Mouse (Mus musculus) right cerebral cortex, postnatal 36 days (tissue): ENCODE data around the gene Aldh16a1.
"Not testable (repeated sequence)": the region's sequence is repeated elsewhere in the genome, so short reads cannot be mapped to it uniquely, and the experiment has no call there.

Source experiments
- DNase-seq, 2 experiments: peaks; one replicate each; pipeline ENCODE4 v3.0.0; 2022; ENCODE audit warnings: low spot score in 2 of 2, mixed read lengths in 1 of 2

Aldh16a1 gene

GRCm38 (mm10) chr7:45134544-45135026 lies 19.8 kb downstream of the Aldh16a1 start:
- DNase-seq = no peak

- DNase-seq = no peak
These were observed 20.8 kb downstream of the Aldh16a1 start for GRCm38 (mm10) chr7:45133446-45134159.

- no peak for DNase-seq
These were observed 22.5 kb downstream of the Aldh16a1 start for GRCm38 (mm10) chr7:45131850-45132249.

GRCm38 (mm10) chr7:45129776-45130512 lies 24.4 kb downstream of the Aldh16a1 start:
- no peak for DNase-seq

GRCm38 (mm10) chr7:45129318-45129717 lies 25.1 kb downstream of the Aldh16a1 start:
- peak in 1 of 2 experiments; percentile 34 for DNase-seq

- peak; percentile 99 for DNase-seq
These were observed 25.6 kb downstream of the Aldh16a1 start, which contains the start of gene Rpl13a for GRCm38 (mm10) chr7:45128624-45129246. TSS of gene Rpl13a (minus strand) at chr7:45128761.

GRCm38 (mm10) chr7:45127700-45128224 lies 26.6 kb downstream of the Aldh16a1 start:
- no peak for DNase-seq

GRCm38 (mm10) chr7:45126844-45127699 lies 27.3 kb downstream of the Aldh16a1 start:
- DNase-seq = no peak

GRCm38 (mm10) chr7:45126147-45126843 lies 28.1 kb downstream of the Aldh16a1 start:
- DNase-seq = no peak

GRCm38 (mm10) chr7:45125649-45126048 lies 28.7 kb downstream of the Aldh16a1 start:
- not testable (repeated sequence) for DNase-seq

GRCm38 (mm10) chr7:45125144-45125600 lies 29.2 kb downstream of the Aldh16a1 start:
- no peak for DNase-seq

GRCm38 (mm10) chr7:45124224-45125143 lies 29.9 kb downstream of the Aldh16a1 start, which contains the start of gene Rps11:
TSS of gene Rps11 (minus strand) at chr7:45124439.
- peak; percentile 98 for DNase-seq

- DNase-seq = no peak
These were observed 31.2 kb downstream of the Aldh16a1 start for GRCm38 (mm10) chr7:45123186-45123570.

- no peak for DNase-seq
These were observed 31.7 kb downstream of the Aldh16a1 start for GRCm38 (mm10) chr7:45122561-45123185.

- no peak for DNase-seq
These were observed 32.4 kb downstream of the Aldh16a1 start for GRCm38 (mm10) chr7:45121966-45122365.

- no peak for DNase-seq
These were observed 33.0 kb downstream of the Aldh16a1 start for GRCm38 (mm10) chr7:45121404-45121803.

GRCm38 (mm10) chr7:45119780-45120709 lies 34.3 kb downstream of the Aldh16a1 start:
- DNase-seq = no peak

GRCm38 (mm10) chr7:45118336-45118735 lies 36.0 kb downstream of the Aldh16a1 start:
- no peak for DNase-seq
